Mouse (Mus musculus) olfactory bulb, adult 2 months (tissue): ENCODE data around the gene Tmed2.

Experiments used
- CTCF ChIP-seq: fragments of 200-500 bp; IDR thresholded peaks from 2 replicates; pipeline ENCODE4 v1.5.1; 2012; ENCODE audit warnings: low read depth, mild to moderate bottlenecking, low read length, moderate library complexity; ENCODE audit not compliant: insufficient read depth
- POLR2A ChIP-seq: fragments of 200-500 bp; IDR thresholded peaks from 2 replicates; pipeline ENCODE4 v1.6.1; 2012; ENCODE audit warnings: mild to moderate bottlenecking, low read depth, low read length, moderate library complexity; ENCODE audit not compliant: insufficient read depth

- TF ChIP-seq CTCF (no peak), POLR2A (peak; percentile 54; the same call in 1 of the 2 replicates)
Measured at GRCm38 (mm10) chr5:124598224-124599174, 58.0 kb downstream of the Tmed2 start.
